Mouse (Mus musculus) heart, postnatal 25 days (tissue): ENCODE data around the gene Tll2. TPM values are rescaled to one million over a fixed set of nuclear protein-coding genes. Genes with fewer than 3 reads are reported as not detected.

Experiments used
- DNase-seq: peaks from one replicate; pipeline ENCODE4 v3.0.0; 2022; ENCODE audit warnings: low spot score
- intact Hi-C: fragments of 180-260 bp; cut with DNase I; formaldehyde crosslinking; loops from one replicate; pipeline ENCODE4 v1.15.1; 2025
- total RNA-seq, 2 experiments: library from RNA; stranded (reverse); gene quantifications; 2 replicates each; pipeline ENCODE4 v1.2.3; 2021

Tll2 gene
- total RNA-seq: under 1 TPM; 0.50 to 0.70 TPM

- peak; percentile 16 for DNase-seq
- intact Hi-C loops: loop anchor here (2.0 kb wide), 1 partner anchor 102 kb away; no protein-coding TSS in a partner anchor
Observed at GRCm38 (mm10) chr19:41206811-41207344, at the start of gene Tll2. Gene Tll2, minus strand, starts transcription at chr19:41206835.

GRCm38 (mm10) chr19:41254584-41254983, 47.9 kb upstream of the Tll2 start:
- DNase-seq: no peak
- intact Hi-C loops: no loop called here

GRCm38 (mm10) chr19:41248968-41249367, 42.3 kb upstream of the Tll2 start:
- intact Hi-C loops: no loop called here

GRCm38 (mm10) chr19:41248271-41248670, 41.6 kb upstream of the Tll2 start:
- DNase-seq: no peak
- intact Hi-C loops: no loop called here

More at GRCm38 (mm10) chr19:41248968-41249367, 42.3 kb upstream of the Tll2 start:
- no peak for DNase-seq

GRCm38 (mm10) chr19:41246271-41246670, 39.6 kb upstream of the Tll2 start:
- no peak for DNase-seq
- intact Hi-C loops: loop anchor here (2.0 kb wide), 1 partner anchor 141 kb away; no protein-coding TSS in a partner anchor

GRCm38 (mm10) chr19:41244581-41244980, 37.9 kb upstream of the Tll2 start:
- DNase-seq: no peak
- intact Hi-C loops: loop anchor here (1.0 kb wide), 1 partner anchor 158 kb away; no protein-coding TSS in a partner anchor

GRCm38 (mm10) chr19:41241997-41242396, 35.4 kb upstream of the Tll2 start:
- intact Hi-C loops: no loop called here
- DNase-seq: no peak

- intact Hi-C loops: no loop called here
- DNase-seq: no peak
Observed at GRCm38 (mm10) chr19:41233698-41234097, 27.1 kb upstream of the Tll2 start.

GRCm38 (mm10) chr19:41208326-41208725, 1.7 kb upstream of the Tll2 start:
- intact Hi-C loops: no loop called here
- DNase-seq: no peak

- DNase-seq: no peak
- intact Hi-C loops: loop anchor here (2.0 kb wide), 1 partner anchor 101 kb away; no protein-coding TSS in a partner anchor
Observed at GRCm38 (mm10) chr19:41206041-41206810, 409 bp downstream of the Tll2 start.

- no peak for DNase-seq
- intact Hi-C loops: loop anchor here (5.0 kb wide), 1 partner anchor 47 kb away; no protein-coding TSS in a partner anchor
Observed at GRCm38 (mm10) chr19:41204159-41205081, 2.2 kb downstream of the Tll2 start.

GRCm38 (mm10) chr19:41197606-41198005, 9.0 kb downstream of the Tll2 start:
- intact Hi-C loops: no loop called here
- DNase-seq: no peak

GRCm38 (mm10) chr19:41193379-41193778, 13.3 kb downstream of the Tll2 start:
- no peak for DNase-seq
- intact Hi-C loops: no loop called here

- intact Hi-C loops: no loop called here
- no peak for DNase-seq
Observed at GRCm38 (mm10) chr19:41192953-41193352, 13.7 kb downstream of the Tll2 start.

- no peak for DNase-seq
- intact Hi-C loops: no loop called here
Observed at GRCm38 (mm10) chr19:41191724-41192123, 14.9 kb downstream of the Tll2 start.

GRCm38 (mm10) chr19:41190876-41191434, 15.7 kb downstream of the Tll2 start:
- DNase-seq: no peak
- intact Hi-C loops: no loop called here

- DNase-seq: no peak
- intact Hi-C loops: no loop called here
Observed at GRCm38 (mm10) chr19:41177331-41177730, 29.3 kb downstream of the Tll2 start.

GRCm38 (mm10) chr19:41176881-41177280, 29.8 kb downstream of the Tll2 start:
- no peak for DNase-seq
- intact Hi-C loops: no loop called here

- intact Hi-C loops: no loop called here
- DNase-seq: no peak
Observed at GRCm38 (mm10) chr19:41165914-41166235, 40.8 kb downstream of the Tll2 start.
